Mouse (Mus musculus) common myeloid progenitor, adult 5-6 weeks (primary cell): ENCODE data around the gene Soga1. TPM values are rescaled to one million over a fixed set of nuclear protein-coding genes. Genes with fewer than 3 reads are reported as not detected.

Source experiments
- ATAC-seq: replicated peaks from 2 replicates; pipeline ENCODE4 v1.8.0; 2016; ENCODE audit warnings: low read depth, mild to moderate bottlenecking, moderate TSS enrichment, inconsistent platforms; ENCODE audit not compliant: poor library complexity, severe bottlenecking
- total RNA-seq: library from RNA; stranded (forward); fragments of 200-1000, 187-1606 nt; gene quantifications from 2 replicates; pipeline ENCODE4 v1.2.3, GENCODE M21; 2017

The Soga1 gene
- total RNA-seq, 1 experiment from 2014 or later, result 7.0 TPM

GRCm38 (mm10) chr2:157081960-157082359, 2.9 kb upstream of the Soga1 start:
- no peak for ATAC-seq

GRCm38 (mm10) chr2:157081331-157081730, 2.3 kb upstream of the Soga1 start:
- no peak for ATAC-seq

- ATAC-seq, result no peak
These were observed 687 bp upstream of the Soga1 start for GRCm38 (mm10) chr2:157079701-157080180.

GRCm38 (mm10) chr2:157078059-157078792, 828 bp downstream of the Soga1 start:
- no peak for ATAC-seq

- ATAC-seq, result peak; percentile 51
These were observed 1.4 kb downstream of the Soga1 start for GRCm38 (mm10) chr2:157077641-157078058.

GRCm38 (mm10) chr2:157077160-157077559, 1.9 kb downstream of the Soga1 start:
- ATAC-seq, result peak; percentile 7

GRCm38 (mm10) chr2:157076585-157076984, 2.5 kb downstream of the Soga1 start:
- no peak for ATAC-seq

- no peak for ATAC-seq
These were observed 3.4 kb downstream of the Soga1 start for GRCm38 (mm10) chr2:157075685-157076084.

- no peak for ATAC-seq
These were observed 3.8 kb downstream of the Soga1 start for GRCm38 (mm10) chr2:157075226-157075625.

GRCm38 (mm10) chr2:157074772-157075171, 4.3 kb downstream of the Soga1 start:
- no peak for ATAC-seq

- ATAC-seq, result no peak
These were observed 4.8 kb downstream of the Soga1 start for GRCm38 (mm10) chr2:157074186-157074724.

- peak; percentile 4 for ATAC-seq
These were observed 5.5 kb downstream of the Soga1 start for GRCm38 (mm10) chr2:157073378-157074052.

GRCm38 (mm10) chr2:157072316-157072990, 6.6 kb downstream of the Soga1 start:
- ATAC-seq, result no peak

GRCm38 (mm10) chr2:157071556-157071955, 7.5 kb downstream of the Soga1 start:
- peak; percentile 83 for ATAC-seq

GRCm38 (mm10) chr2:157070365-157070764, 8.7 kb downstream of the Soga1 start:
- no peak for ATAC-seq

GRCm38 (mm10) chr2:157069755-157070315, 9.2 kb downstream of the Soga1 start:
- ATAC-seq, result no peak

GRCm38 (mm10) chr2:157069355-157069735, 9.7 kb downstream of the Soga1 start:
- peak; percentile 20; the same call in 1 of the 2 replicates for ATAC-seq

GRCm38 (mm10) chr2:157068701-157069354, 10.2 kb downstream of the Soga1 start:
- ATAC-seq, result no peak

- ATAC-seq, result no peak
These were observed 12.2 kb downstream of the Soga1 start for GRCm38 (mm10) chr2:157066731-157067430.
